Mouse (Mus musculus) intestine, embryonic 15.5 days (tissue): ENCODE measurements around the gene C130026I21Rik. TPM values are rescaled to one million over a fixed set of nuclear protein-coding genes. Genes with fewer than 3 reads are reported as not detected.
"Not testable (repeated sequence)": the region's sequence is repeated elsewhere in the genome, so short reads cannot be mapped to it uniquely, and the experiment has no call there.

ENCODE experiments used
- ATAC-seq: fragments of 200-750 bp; cut with Nextera tagmentation; 2 replicates; pipeline ENCODE4 v1.8.0; 2017; ENCODE audit warnings: moderate TSS enrichment, moderate library complexity
- H3K27ac ChIP-seq: fragments of 300-500 bp; sonication (generic); 2 replicates; pipeline ENCODE4 v1.5.1; 2015; ENCODE audit warnings: mild to moderate bottlenecking, inconsistent platforms
- H3K27me3 ChIP-seq: fragments of 300-500 bp; sonication (generic); replicated peaks from 2 replicates; pipeline ENCODE4 v1.6.1; 2015; ENCODE audit warnings: inconsistent platforms
- H3K36me3 ChIP-seq: fragments of 300-500 bp; sonication (generic); 2 replicates; pipeline ENCODE4 v1.6.1; 2015; ENCODE audit warnings: inconsistent platforms
- H3K4me1 ChIP-seq: fragments of 300-500 bp; sonication (generic); replicated peaks from 2 replicates; pipeline ENCODE4 v1.6.1; 2015; ENCODE audit warnings: inconsistent platforms
- H3K4me2 ChIP-seq: fragments of 300-500 bp; sonication (generic); replicated peaks from 2 replicates; pipeline ENCODE4 v1.6.1; 2015; ENCODE audit warnings: mild to moderate bottlenecking, inconsistent platforms
- H3K4me3 ChIP-seq: fragments of 300-500 bp; sonication (generic); replicated peaks from 2 replicates; pipeline ENCODE4 v1.5.1; 2015; ENCODE audit warnings: inconsistent platforms
- H3K9ac ChIP-seq: fragments of 300-500 bp; sonication (generic); 2 replicates; pipeline ENCODE4 v1.6.1; 2015; ENCODE audit warnings: inconsistent platforms
- H3K9me3 ChIP-seq: fragments of 300-500 bp; sonication (generic); 2 replicates; pipeline ENCODE4 v1.6.1; 2016; ENCODE audit warnings: inconsistent platforms
- WGBS: fragments of 180-500 bp; shearing (Covaris S2); methylation state at CpG from one replicate; pipeline ENCODE4 v1.1.7; 2015; 5-methylcytosine and 5-hydroxymethylcytosine counted together
- polyA plus RNA-seq: library from polyadenylated mRNA; unstranded; fragments of >200 nt; fragmentation: Nextera tagmentation; extraction: Ambion mirVana; gene quantifications from 2 replicates; pipeline ENCODE4 v1.2.1, GENCODE M21; 2015

C130026I21Rik gene
- polyA plus RNA-seq, 1 experiment from 2014 or later, result 0.82 TPM

DNA sequence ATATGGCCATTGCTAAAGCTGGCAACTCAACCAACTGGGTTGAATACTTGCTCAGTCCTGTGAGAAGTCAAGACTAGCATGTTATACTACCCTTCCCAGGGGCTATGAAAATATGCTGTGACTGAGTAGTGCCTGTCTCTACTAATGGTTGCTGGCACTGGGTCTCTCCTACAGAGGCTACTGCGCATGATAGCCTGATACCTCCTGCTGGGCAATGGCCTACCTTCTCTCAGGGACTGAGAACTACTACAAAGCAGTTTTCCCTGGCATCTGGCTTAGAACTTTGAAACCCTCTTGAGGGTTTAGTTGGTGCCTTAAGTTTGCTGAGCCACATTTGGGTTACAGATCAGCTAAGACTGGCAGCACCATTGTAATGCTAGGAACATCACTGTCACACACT lies 184.2 kb downstream of the C130026I21Rik start:
- not testable (repeated sequence) for H3K4me1 ChIP-seq, ATAC-seq, H3K36me3 ChIP-seq, H3K9me3 ChIP-seq, H3K27ac ChIP-seq, H3K27me3 ChIP-seq, H3K4me2 ChIP-seq, H3K9ac ChIP-seq, H3K4me3 ChIP-seq
- 76% methylated on average over 1 of the region's 1 CpGs for WGBS

DNA sequence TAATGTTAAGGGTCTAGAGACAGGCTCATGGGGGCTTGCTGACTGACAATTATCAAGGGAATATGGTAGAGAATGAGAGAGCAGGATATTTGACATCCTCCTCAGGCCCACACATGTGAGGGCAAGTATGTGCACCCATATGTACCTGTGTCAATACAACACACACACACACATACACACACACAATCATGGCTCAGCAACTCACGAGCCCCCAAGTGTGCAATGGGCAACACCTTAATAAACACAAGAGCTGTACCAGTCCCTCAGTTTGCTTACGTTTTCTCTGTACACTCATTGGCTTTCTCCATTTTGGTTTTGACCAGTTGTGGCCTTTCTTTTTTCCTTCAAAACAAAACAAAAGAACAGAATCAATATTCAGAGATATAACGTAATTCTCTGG lies 185.6 kb downstream of the C130026I21Rik start:
- not testable (repeated sequence) for H3K27ac ChIP-seq, H3K9ac ChIP-seq, ATAC-seq, H3K4me2 ChIP-seq, H3K4me3 ChIP-seq, H3K27me3 ChIP-seq, H3K9me3 ChIP-seq, H3K36me3 ChIP-seq, H3K4me1 ChIP-seq
- 58% methylated on average over 3 of the region's 3 CpGs for WGBS

DNA sequence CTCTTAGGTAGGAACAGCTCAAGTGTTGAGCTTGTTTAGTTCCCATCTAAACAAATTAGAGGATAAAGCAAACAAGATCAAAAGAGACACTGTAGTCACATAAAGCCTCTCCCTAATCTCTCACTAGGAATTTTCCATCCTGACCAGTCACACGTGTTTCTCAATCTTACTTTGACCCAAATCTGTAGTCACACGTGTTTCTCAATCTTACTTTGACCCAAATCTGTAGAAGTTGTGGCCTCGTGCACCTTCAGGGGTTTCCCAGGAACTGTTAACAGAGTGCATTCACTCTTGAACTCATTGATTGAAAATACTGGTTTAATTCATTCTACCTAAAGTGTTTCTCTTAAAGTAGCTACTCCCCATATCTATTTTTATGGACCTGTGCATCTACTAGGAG lies 197.3 kb downstream of the C130026I21Rik start:
- H3K4me1 ChIP-seq, H3K9me3 ChIP-seq, H3K27ac ChIP-seq, ATAC-seq, H3K4me3 ChIP-seq, H3K36me3 ChIP-seq, H3K4me2 ChIP-seq, H3K9ac ChIP-seq, H3K27me3 ChIP-seq: not testable (repeated sequence)
- 64% methylated on average over 3 of the region's 3 CpGs for WGBS

DNA sequence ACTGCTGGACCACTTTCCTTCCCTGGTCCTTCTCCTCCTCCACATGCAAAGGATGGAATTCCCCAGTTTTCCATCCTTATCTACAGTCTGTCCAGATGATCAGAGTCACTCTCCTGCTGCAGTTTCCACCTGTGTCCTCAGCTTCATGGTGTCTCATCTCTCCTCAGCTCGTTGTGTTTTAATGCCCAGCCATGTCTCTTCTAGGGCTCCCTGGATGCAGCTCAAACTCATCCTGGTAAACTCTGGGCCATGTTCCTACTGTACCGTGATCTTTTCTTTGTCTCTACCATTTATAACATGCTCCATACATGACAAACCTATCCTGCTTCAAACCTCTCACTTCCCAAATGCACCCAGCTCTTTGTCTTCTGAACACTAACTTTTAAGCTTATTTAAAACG lies 198.7 kb downstream of the C130026I21Rik start:
- not testable (repeated sequence) for H3K9ac ChIP-seq, H3K4me1 ChIP-seq, H3K27me3 ChIP-seq, H3K4me3 ChIP-seq, ATAC-seq, H3K27ac ChIP-seq, H3K9me3 ChIP-seq, H3K36me3 ChIP-seq, H3K4me2 ChIP-seq
- 54% methylated on average over 3 of the region's 3 CpGs for WGBS

DNA sequence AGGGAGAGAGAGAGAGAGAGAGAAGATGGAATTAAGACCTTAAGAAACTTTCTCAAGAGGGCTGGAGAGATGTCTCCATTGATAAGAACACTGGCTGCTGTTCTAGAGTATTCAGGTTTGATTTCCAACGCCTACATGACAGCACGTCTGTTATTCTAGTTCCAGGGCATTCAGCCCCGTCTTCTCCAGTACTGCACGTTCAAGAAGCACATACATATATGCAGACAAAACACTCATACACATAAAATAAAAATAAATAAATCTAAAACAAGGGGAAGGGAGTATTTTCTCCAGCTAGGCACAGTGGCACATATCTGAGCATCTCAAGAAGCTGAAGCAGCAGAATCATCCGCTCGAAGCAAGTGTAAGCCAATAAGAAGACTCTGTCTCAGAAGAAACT lies 234.6 kb downstream of the C130026I21Rik start:
- not testable (repeated sequence) for H3K4me1 ChIP-seq, H3K4me2 ChIP-seq, ATAC-seq, H3K36me3 ChIP-seq, H3K4me3 ChIP-seq, H3K27ac ChIP-seq, H3K9me3 ChIP-seq, H3K9ac ChIP-seq, H3K27me3 ChIP-seq
- 79% methylated on average over 6 of the region's 6 CpGs for WGBS

DNA sequence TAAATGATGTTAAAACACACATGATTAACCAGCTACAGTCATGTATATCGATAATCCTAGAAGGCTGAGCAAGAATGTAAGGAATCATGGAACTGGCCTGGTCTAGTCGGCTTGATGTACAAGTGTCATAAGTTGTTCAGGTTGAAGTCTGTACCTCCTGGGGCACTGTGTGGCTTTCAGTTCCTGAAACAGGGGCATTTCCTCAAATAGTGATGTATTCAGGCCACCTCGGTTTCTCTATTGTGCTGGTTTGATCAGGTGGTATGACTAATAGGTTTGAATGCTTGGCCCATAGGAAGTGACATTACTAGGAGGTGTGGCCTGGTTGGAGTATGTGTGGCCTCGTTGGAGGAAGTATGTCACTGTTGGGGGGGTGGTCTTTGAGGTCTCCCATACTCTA lies 236.0 kb downstream of the C130026I21Rik start:
- H3K9ac ChIP-seq, H3K4me2 ChIP-seq, H3K36me3 ChIP-seq, H3K9me3 ChIP-seq, H3K4me1 ChIP-seq, ATAC-seq, H3K4me3 ChIP-seq, H3K27ac ChIP-seq, H3K27me3 ChIP-seq: not testable (repeated sequence)
- 81% methylated on average over 3 of the region's 4 CpGs for WGBS

DNA sequence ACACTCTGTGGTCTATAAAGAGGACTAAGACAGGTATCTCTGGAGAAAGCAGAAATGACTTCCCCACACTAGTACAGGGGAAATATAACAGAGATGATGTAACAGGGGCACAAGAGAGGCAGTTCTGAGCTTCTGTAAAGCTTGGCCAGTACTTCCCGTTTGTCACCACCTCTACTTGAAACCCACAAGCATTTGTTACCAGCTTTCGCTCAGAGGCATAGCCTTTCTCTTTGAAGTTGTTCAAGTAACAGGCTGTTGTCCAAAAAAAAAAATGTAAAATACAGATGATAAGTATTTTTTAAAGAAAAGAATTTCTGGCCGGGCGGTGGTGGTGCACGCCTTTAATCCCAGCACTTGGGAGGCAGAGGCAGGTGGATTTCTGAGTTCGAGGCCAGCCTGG lies 236.8 kb downstream of the C130026I21Rik start:
- not testable (repeated sequence) for ATAC-seq, H3K9ac ChIP-seq, H3K4me1 ChIP-seq, H3K4me3 ChIP-seq, H3K36me3 ChIP-seq, H3K4me2 ChIP-seq, H3K9me3 ChIP-seq, H3K27ac ChIP-seq, H3K27me3 ChIP-seq
- WGBS, result 93% methylated on average over 5 of the region's 6 CpGs

DNA sequence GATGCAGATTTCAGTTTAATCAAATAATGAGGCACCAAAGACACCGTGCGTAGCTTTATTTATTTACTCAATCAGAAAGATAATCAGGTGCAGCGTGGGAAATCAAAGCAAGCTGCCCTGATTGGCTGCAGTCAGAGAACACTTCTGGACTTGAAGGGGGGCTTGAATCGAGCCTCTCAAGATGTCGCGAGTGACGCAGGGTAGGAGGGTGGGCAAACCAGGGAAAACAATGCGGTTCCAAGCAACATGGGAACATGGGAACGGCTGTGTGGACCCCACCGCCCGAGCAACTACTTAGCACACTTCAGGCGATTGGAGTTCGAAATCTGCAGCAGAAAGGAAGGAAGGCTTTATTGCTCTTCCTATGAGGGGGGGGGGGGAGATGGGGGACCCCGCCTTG lies 240.2 kb downstream of the C130026I21Rik start:
- 62% methylated on average over 11 of the region's 14 CpGs for WGBS
- H3K4me3 ChIP-seq, ATAC-seq, H3K9ac ChIP-seq, H3K27ac ChIP-seq, H3K9me3 ChIP-seq, H3K27me3 ChIP-seq, H3K4me1 ChIP-seq, H3K4me2 ChIP-seq, H3K36me3 ChIP-seq: not testable (repeated sequence)

DNA sequence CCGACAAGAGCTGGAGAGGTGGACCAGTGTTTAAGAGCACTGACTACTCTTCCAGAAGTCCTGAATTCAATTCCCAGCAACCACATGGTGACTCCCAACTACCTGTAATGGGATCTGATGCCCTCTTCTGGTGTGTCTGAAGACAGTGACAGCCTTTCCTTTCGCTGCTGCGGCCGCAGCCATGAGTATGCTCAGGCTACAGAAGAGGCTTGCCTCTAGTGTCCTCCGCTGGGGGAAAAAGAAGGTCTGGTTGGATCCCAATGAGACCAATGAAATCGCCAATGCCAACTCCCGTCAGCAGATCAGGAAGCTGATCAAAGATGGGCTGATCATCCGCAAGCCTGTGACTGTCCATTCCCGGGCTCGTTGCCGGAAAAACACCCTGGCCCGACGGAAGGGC lies 258.4 kb downstream of the C130026I21Rik start:
- 94% methylated on average over 13 of the region's 13 CpGs for WGBS
- H3K4me3 ChIP-seq, H3K4me1 ChIP-seq, H3K9me3 ChIP-seq, H3K27ac ChIP-seq, H3K27me3 ChIP-seq, H3K9ac ChIP-seq, H3K4me2 ChIP-seq, H3K36me3 ChIP-seq, ATAC-seq: not testable (repeated sequence)

DNA sequence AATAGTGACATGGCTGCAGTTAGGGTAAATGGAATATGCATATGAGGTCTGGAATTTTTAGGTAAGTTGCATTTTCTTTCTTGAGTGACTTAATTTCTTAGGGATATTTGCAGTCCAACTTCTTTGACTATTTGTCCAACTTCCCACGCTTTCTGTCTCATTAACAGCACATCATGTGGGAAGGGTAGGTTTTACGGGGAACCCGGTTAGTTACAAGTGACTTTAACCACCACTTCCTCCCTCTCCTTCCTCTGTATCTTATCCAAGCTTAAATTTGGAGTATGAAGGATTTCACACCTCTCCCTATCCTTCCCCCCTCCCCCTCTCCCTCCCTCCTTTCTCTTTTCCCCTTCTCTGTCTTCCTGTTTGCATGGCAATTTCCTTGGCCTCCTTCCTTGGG lies 259.4 kb downstream of the C130026I21Rik start:
- not testable (repeated sequence) for H3K4me3 ChIP-seq, H3K27me3 ChIP-seq, ATAC-seq, H3K36me3 ChIP-seq, H3K9ac ChIP-seq, H3K27ac ChIP-seq, H3K9me3 ChIP-seq, H3K4me1 ChIP-seq, H3K4me2 ChIP-seq
- WGBS, result 86% methylated on average over 3 of the region's 3 CpGs

DNA sequence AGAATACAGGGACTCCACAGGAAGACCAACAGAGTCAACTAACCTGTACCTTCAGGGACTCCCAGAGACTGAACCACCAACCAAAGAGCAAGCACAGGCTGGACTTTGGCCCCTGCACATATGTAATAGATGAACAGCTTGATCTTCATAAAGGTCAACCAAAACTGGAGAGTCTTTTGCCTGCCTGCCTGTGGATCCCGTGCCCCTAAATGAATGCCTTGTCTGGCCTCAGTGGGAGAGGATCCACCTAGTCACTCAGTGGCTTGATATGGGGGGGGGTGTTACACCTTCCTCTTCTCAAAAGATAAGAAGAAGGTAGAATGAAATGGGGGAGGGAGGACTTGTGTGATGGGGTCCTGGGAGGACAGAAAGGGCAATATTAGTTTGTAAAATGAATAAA lies 262.6 kb downstream of the C130026I21Rik start:
- H3K27me3 ChIP-seq, ATAC-seq, H3K4me3 ChIP-seq, H3K9me3 ChIP-seq, H3K4me2 ChIP-seq, H3K4me1 ChIP-seq, H3K9ac ChIP-seq, H3K36me3 ChIP-seq, H3K27ac ChIP-seq: not testable (repeated sequence)
- WGBS, result 70% methylated on average over 1 of the region's 1 CpGs

DNA sequence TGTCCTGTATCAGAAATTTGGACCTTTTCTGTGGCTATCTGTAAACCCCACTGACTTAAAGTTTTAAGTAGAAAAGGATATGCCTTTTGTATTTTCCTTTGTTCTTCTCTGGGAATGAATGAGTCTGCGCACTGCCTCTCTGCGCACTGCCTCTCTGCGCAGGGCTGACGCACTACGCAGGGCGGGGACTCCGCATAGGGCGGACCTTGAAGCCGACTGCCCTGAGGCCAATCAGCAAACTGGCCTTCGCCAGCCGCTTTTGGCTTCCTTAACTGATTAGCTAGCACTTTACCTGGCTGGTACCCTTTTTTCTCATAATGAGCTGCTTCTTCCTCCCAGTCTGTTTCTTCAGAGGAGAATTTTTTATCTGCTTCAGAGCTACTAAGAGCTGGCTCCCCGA lies 271.1 kb downstream of the C130026I21Rik start:
- H3K4me1 ChIP-seq, H3K36me3 ChIP-seq, H3K9ac ChIP-seq, ATAC-seq, H3K27ac ChIP-seq, H3K4me2 ChIP-seq, H3K4me3 ChIP-seq, H3K9me3 ChIP-seq, H3K27me3 ChIP-seq: not testable (repeated sequence)
- 98% methylated on average over 7 of the region's 12 CpGs for WGBS

DNA sequence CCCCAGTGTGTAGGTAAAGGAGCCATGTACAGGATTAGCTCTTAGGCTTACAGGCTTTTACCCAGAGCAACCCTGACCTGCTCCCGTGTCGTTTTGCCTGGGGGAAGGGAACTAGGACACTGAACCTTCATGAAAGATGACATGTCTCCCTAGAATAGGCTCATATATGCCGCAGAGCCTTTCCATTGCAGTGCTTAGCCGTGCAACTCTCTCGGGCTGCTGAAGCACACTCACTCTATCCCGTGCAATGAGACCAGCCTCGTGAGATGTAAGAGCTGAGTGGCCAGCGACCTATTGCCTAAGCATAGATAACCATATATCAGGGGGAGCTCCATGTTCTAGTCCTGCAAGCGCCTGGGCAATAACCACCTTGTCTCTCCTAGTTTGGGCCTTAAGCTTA lies 274.1 kb downstream of the C130026I21Rik start:
- not testable (repeated sequence) for H3K4me1 ChIP-seq, H3K36me3 ChIP-seq, H3K4me3 ChIP-seq, H3K27me3 ChIP-seq, ATAC-seq, H3K4me2 ChIP-seq, H3K9me3 ChIP-seq, H3K27ac ChIP-seq, H3K9ac ChIP-seq
- WGBS, result 82% methylated on average over 7 of the region's 9 CpGs

DNA sequence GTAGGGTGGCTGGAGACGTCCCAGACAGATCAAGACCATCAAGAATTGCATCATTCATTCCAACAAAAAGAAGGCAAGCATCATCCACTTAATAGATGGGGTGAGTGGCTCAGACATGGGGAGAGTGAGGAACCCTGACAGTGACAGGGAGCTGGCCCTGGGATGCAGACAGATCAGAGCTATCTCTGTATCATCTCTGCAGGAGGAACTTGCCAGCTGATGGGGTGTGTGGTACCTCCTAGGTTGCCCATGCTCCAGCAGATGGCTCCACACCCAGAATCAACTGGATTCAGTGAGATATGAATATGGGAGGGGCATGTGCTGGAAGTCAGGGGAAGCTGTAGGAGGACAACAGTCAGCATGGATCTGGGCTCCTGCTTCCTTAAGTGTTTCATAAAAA lies 275.9 kb downstream of the C130026I21Rik start:
- H3K27ac ChIP-seq, H3K9ac ChIP-seq, H3K4me1 ChIP-seq, H3K4me3 ChIP-seq, H3K4me2 ChIP-seq, ATAC-seq, H3K36me3 ChIP-seq, H3K9me3 ChIP-seq, H3K27me3 ChIP-seq: not testable (repeated sequence)
- no CpG with 5 or more reads among the region's 1 CpGs for WGBS
